Mouse (Mus musculus): ENCODE results near the gene Zcchc17. TPM values are rescaled to one million over a fixed set of nuclear protein-coding genes. Genes with fewer than 3 reads are reported as not detected.

Zcchc17 gene
- polyA plus RNA-seq, 1 experiment from 2014 or later: 59.7 TPM

DNA sequence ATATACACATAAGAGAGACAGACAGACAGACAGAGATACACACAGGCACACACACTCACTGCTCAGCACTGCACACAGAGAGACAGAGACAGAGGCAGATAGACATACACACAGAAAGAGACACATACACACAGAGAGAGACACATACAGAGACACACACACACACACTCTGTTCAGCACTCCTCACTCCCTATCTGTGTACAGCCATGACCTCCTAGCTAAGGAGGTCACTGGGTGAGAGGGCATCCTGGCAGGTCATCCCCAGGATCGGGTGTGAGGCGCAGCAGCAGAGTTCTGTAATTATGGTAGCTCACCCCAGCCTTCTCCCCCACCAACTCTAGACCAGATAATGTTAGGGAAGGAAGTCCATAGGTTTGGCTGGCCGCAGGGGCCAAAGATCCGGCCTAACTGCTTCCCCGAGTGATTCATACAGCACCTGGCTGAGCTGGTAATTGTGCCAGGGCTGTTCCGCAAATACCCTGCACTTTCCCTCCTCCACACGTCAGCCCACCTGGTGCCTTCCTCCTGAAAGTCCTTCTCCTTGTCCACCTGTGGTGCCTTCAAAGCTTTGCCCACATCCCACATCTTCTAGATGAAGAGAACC is 83.1 kb downstream of the Zcchc17 start:
- Histone ChIP-seq H3K9ac (ENCODE audit: low read depth, low read length) (no peak overlapping the region), H3K27ac (ENCODE audit: low read length) (no peak overlapping the region), H3K4me1 (ENCODE audit: control insufficient read depth, insufficient read depth, low read length) (peaks cover 6% of the 10 kb centered on the region), H3K27me3 (replicated peaks; ENCODE audit: control insufficient read depth, insufficient read depth, low read length) (peaks cover 12% of the 10 kb centered on the region), H3K36me3 (ENCODE audit: control insufficient read depth, insufficient read depth, low read length) (no peaks in the 10 kb centered on the region), H3K4me2 (ENCODE audit: low read depth, low read length) (no peak overlapping the region), H3K4me3 (ENCODE audit: low read length) (no peak overlapping the region), H3K9me3 (ENCODE audit: control insufficient read depth, low read length) (no peaks in the 10 kb centered on the region)
- whole genome bisulfite sequencing: 60% methylated on average over 7 of the region's 7 CpGs
- ATAC-seq: peak; percentile 29; the same call in 1 of the 2 replicates

DNA sequence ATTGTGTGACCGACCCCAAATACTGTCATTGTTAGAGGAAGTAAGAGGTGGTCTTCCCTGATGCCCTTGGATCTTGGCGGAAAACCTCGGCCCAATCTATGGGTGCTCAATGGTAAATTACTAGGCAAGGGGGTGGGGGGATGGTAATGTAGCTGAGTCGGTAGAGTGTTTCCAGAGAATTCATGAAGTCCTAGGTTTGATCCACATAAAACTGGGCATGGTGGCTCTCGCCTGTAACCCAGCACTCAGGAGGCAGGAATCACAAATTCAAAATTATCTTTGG is 84.0 kb downstream of the Zcchc17 start:
- H3K27me3 ChIP-seq (replicated peaks; ENCODE audit: control insufficient read depth, insufficient read depth, low read length): peaks cover 12% of the 10 kb centered on the region
- 42% methylated on average over 5 of the region's 5 CpGs for WGBS
- no peak overlapping the region for H3K27ac ChIP-seq (ENCODE audit: low read length)
- H3K36me3 ChIP-seq (ENCODE audit: control insufficient read depth, insufficient read depth, low read length): no peaks in the 10 kb centered on the region
- H3K4me2 ChIP-seq (ENCODE audit: low read depth, low read length): peak overlapping the region; percentile 98
- peak overlapping the region; percentile 64; the same call in 1 of the 2 replicates for H3K9ac ChIP-seq (ENCODE audit: low read depth, low read length)
- ATAC-seq: no peak
- no peaks in the 10 kb centered on the region for H3K9me3 ChIP-seq (ENCODE audit: control insufficient read depth, low read length)
- peaks cover 6% of the 10 kb centered on the region for H3K4me1 ChIP-seq (ENCODE audit: control insufficient read depth, insufficient read depth, low read length)
- H3K4me3 ChIP-seq (ENCODE audit: low read length): peak overlapping the region; percentile 59

DNA sequence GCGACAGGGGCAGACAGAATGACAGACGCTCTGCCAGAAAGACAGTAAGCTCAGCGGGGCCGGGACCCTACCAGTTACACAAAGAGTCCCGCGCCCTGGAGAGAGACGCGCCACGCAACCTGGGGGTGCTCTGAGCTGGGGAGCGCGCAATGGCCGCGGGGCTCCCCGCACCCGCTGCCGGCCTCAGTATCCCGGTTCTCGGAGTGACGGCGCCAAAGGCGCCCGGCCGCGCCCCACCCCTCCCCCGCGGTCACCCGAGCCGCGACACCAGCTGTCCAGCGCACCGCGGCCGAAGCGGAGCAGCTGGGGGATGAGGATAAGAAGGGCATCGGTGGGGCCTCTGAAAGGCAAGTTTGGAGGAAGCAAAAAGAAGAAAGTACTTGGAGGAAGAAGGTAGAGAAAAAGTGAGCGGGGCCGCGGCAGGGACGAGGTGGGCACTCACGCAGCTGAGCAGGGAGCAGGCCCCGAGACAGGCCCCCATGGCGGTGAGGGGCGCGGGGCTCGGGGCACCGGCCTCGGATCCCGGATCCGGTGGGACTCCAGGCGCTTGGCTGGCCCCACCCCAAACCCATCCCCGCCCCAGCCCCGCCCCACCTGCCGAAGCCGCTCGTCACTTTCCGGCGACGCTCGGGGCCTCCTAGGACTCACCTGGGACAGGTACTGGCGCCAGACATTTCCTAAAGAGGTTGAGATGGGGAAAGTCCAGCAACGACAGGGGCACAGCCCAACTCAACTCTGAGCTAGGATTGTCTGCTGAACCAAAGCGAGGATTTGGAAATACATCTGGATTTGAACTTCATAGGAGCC is 84.5 kb downstream of the Zcchc17 start:
- Histone ChIP-seq H3K4me2 (ENCODE audit: low read depth, low read length) (peak overlapping the region; percentile 98), H3K9ac (ENCODE audit: low read depth, low read length) (peak overlapping the region; percentile 64), H3K27ac (ENCODE audit: low read length) (no peak overlapping the region), H3K36me3 (ENCODE audit: control insufficient read depth, insufficient read depth, low read length) (no peaks in the 10 kb centered on the region), H3K4me1 (ENCODE audit: control insufficient read depth, insufficient read depth, low read length) (peaks cover 6% of the 10 kb centered on the region), H3K27me3 (replicated peaks; ENCODE audit: control insufficient read depth, insufficient read depth, low read length) (peaks cover 12% of the 10 kb centered on the region), H3K4me3 (ENCODE audit: low read length) (peak overlapping the region; percentile 59), H3K9me3 (ENCODE audit: control insufficient read depth, low read length) (no peaks in the 10 kb centered on the region)
- peak; percentile 84 for ATAC-seq
- WGBS: 2% methylated on average over 60 of the region's 62 CpGs

DNA sequence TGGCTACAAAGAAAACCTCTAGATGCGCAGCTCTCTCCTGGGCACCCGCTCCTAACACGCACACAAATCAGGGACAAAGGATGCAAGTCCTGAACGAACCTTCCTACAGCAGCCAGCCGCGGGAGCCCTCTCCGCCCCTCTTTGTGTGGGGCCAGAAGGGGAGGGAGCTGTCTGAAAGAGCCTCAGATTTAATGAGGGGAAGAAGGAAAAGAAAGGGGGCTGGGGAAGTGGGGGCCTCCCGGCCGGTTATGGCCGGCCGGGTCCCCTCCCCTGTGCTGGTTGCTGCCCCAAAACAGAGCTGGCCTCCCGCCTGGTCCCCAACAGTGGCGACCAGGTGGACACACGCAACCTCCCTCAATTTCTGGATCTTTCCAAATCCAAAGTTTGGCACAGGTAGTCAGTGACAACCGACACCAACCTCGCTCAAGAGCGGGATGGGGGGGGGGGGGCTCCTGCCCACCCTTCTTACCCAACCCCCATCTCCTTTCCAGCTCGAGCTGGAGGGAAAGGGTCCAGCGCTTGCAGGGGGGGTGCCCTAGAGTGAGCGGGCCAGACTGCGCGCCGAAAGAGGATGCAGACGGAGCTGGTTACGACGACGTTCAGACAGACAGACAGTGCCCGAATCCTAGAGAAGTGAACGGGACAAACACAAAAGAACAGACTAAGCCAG is 85.3 kb downstream of the Zcchc17 start:
- Histone ChIP-seq H3K4me3 (ENCODE audit: low read length) (peak overlapping the region; percentile 59), H3K4me2 (ENCODE audit: low read depth, low read length) (peak overlapping the region; percentile 98), H3K27me3 (replicated peaks; ENCODE audit: control insufficient read depth, insufficient read depth, low read length) (peaks cover 12% of the 10 kb centered on the region), H3K9ac (ENCODE audit: low read depth, low read length) (peak overlapping the region; percentile 64), H3K4me1 (ENCODE audit: control insufficient read depth, insufficient read depth, low read length) (peaks cover 6% of the 10 kb centered on the region), H3K36me3 (ENCODE audit: control insufficient read depth, insufficient read depth, low read length) (no peaks in the 10 kb centered on the region), H3K27ac (ENCODE audit: low read length) (no peak overlapping the region), H3K9me3 (ENCODE audit: control insufficient read depth, low read length) (no peaks in the 10 kb centered on the region)
- ATAC-seq: peak; percentile 37; the same call in 1 of the 2 replicates
- WGBS: 1% methylated on average over 29 of the region's 29 CpGs

DNA sequence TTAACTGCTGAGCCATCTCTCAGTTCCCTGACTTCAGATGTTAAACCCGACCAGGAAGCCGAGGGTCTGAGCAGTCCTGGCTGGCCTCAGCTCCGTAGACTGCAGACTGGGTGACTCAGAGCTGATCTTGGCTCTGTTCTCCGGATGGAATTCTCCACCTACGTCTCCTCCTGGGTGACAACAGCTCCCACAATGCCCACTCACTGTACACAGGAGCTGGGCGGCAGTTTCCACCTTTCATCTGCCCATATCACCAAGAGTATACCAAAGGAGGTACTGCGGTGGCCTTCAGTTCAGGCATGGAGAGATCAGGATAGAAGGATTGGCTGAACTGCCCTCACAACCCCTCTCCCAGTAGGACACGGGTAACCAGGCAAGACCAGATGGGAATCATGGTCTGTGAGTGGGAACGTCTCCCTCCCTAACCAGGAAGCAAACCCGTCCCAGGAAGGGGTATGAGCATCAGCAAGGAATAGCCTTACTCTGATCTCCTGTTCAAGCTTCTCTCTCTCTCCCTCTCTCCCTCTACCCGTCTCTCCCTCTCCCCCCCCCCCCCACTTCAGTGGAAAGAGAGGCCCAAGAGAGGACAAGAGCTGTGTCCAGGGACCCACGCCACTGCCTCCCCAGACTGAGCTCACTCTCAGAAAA is 85.9 kb downstream of the Zcchc17 start:
- peak overlapping the region; percentile 59 for H3K4me3 ChIP-seq (ENCODE audit: low read length)
- ATAC-seq: no peak
- 29% methylated on average over 11 of the region's 12 CpGs for WGBS
- H3K36me3 ChIP-seq (ENCODE audit: control insufficient read depth, insufficient read depth, low read length): no peaks in the 10 kb centered on the region
- peaks cover 12% of the 10 kb centered on the region for H3K27me3 ChIP-seq (replicated peaks; ENCODE audit: control insufficient read depth, insufficient read depth, low read length)
- H3K9ac ChIP-seq (ENCODE audit: low read depth, low read length): peak overlapping the region; percentile 64
- H3K9me3 ChIP-seq (ENCODE audit: control insufficient read depth, low read length): no peaks in the 10 kb centered on the region
- H3K27ac ChIP-seq (ENCODE audit: low read length): no peak overlapping the region
- peaks cover 6% of the 10 kb centered on the region for H3K4me1 ChIP-seq (ENCODE audit: control insufficient read depth, insufficient read depth, low read length)
- H3K4me2 ChIP-seq (ENCODE audit: low read depth, low read length): peak overlapping the region; percentile 98

DNA sequence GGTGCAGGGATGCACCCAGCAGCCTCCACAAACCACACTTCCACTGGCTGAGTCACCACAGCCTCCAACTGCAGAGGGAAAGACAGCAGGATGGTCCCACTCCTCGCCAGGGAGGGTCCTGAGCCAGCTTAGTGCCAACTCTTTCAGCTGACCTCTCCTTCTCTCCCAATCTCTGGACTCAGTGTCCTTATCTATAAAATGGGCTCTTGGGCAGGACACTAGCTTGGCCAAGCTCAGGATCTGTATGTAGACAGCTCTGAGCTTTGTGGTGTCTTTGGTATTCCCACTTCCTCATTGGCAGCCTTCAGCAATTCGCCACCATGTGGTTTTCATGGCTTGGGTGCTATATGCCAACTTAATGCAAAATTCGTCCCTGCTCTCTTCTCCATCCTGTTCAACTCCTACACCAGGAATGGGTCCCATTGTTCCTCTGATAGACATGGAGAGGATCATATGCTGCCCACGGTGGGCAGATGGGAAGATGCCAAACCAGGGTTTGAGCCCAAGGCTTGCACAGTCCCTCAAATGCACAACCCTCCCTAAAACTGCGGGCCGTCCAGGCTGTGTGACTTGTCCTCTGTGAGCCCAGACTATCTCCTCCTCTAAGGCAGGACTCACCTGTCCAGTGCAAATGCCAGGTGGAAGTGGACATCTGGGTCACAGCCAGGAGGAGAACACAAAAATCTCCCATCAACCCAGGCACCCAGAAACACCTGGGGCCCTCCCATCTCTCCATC is 89.0 kb downstream of the Zcchc17 start:
- Histone ChIP-seq H3K4me2 (ENCODE audit: low read depth, low read length) (no peak overlapping the region), H3K27ac (ENCODE audit: low read length) (no peak overlapping the region), H3K4me3 (ENCODE audit: low read length) (no peak overlapping the region), H3K4me1 (ENCODE audit: control insufficient read depth, insufficient read depth, low read length) (peaks cover 14% of the 10 kb centered on the region), H3K9ac (ENCODE audit: low read depth, low read length) (no peak overlapping the region), H3K27me3 (replicated peaks; ENCODE audit: control insufficient read depth, insufficient read depth, low read length) (peaks cover 12% of the 10 kb centered on the region), H3K9me3 (ENCODE audit: control insufficient read depth, low read length) (no peaks in the 10 kb centered on the region), H3K36me3 (ENCODE audit: control insufficient read depth, insufficient read depth, low read length) (no peaks in the 10 kb centered on the region)
- ATAC-seq: no peak
- 82% methylated on average over 6 of the region's 6 CpGs for WGBS

DNA sequence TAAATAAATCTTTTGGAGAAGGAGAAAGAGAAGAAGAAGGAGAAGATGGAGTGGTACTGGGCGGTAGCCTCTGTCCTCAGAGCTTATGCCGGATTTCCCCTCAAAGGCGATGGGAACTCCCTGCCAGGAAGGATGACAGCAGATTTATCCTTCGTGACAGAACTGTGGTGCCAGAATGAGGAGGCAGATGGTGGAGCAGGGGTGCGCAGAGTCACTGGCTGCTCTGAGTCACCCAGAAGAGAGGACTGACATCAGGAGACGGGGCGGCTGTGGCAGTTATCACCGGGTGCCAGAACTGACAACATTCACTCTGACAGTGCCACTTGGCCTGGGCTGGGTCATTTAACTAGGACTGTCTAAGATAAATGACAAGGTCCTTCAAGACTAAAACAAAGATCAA is 89.7 kb downstream of the Zcchc17 start:
- Histone ChIP-seq H3K9me3 (ENCODE audit: control insufficient read depth, low read length) (no peaks in the 10 kb centered on the region), H3K4me2 (ENCODE audit: low read depth, low read length) (no peak overlapping the region), H3K27me3 (replicated peaks; ENCODE audit: control insufficient read depth, insufficient read depth, low read length) (peaks cover 12% of the 10 kb centered on the region), H3K27ac (ENCODE audit: low read length) (no peak overlapping the region), H3K4me3 (ENCODE audit: low read length) (no peak overlapping the region), H3K36me3 (ENCODE audit: control insufficient read depth, insufficient read depth, low read length) (no peaks in the 10 kb centered on the region), H3K4me1 (ENCODE audit: control insufficient read depth, insufficient read depth, low read length) (peaks cover 14% of the 10 kb centered on the region), H3K9ac (ENCODE audit: low read depth, low read length) (no peak overlapping the region)
- ATAC-seq: no peak
- 79% methylated on average over 8 of the region's 8 CpGs for WGBS

DNA sequence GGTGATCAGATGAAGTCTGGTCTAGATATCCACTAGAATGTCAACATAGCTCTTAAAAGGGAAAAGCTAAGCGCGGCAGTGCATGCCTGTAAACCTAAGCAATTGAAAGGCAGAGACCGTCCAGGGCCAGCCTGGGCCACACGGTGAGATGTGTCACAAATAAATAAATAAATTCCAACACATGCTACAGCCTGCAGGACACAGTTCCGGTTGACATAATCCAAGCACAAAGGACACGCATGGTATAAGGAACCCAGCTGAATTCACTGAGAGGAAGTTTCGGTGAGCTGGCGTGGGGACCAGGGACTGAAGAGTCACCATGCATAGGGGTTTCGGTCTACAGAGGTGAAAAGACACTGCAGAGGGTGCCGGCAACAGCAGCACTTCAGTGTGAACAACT is 91.0 kb downstream of the Zcchc17 start:
- no peaks in the 10 kb centered on the region for H3K36me3 ChIP-seq (ENCODE audit: control insufficient read depth, insufficient read depth, low read length)
- no peak overlapping the region for H3K27ac ChIP-seq (ENCODE audit: low read length)
- no peaks in the 10 kb centered on the region for H3K9me3 ChIP-seq (ENCODE audit: control insufficient read depth, low read length)
- H3K27me3 ChIP-seq (replicated peaks; ENCODE audit: control insufficient read depth, insufficient read depth, low read length): peaks cover 3% of the 10 kb centered on the region; the same call in 1 of the 2 replicates
- H3K9ac ChIP-seq (ENCODE audit: low read depth, low read length): no peak overlapping the region
- H3K4me2 ChIP-seq (ENCODE audit: low read depth, low read length): no peak overlapping the region
- no peak overlapping the region for H3K4me3 ChIP-seq (ENCODE audit: low read length)
- no peak for ATAC-seq
- H3K4me1 ChIP-seq (ENCODE audit: control insufficient read depth, insufficient read depth, low read length): peaks cover 9% of the 10 kb centered on the region
- 85% methylated on average over 10 of the region's 10 CpGs for WGBS
